Mouse (Mus musculus): Measurements from ENCODE around the gene Dpp8. TPM values are rescaled to one million over a fixed set of nuclear protein-coding genes. Genes with fewer than 3 reads are reported as not detected.

Dpp8 gene
- total RNA-seq, 2 experiments from 2014 or later, result 150 to 161 TPM

GRCm38 (mm10) chr9:65123552-65124168 is 91.4 kb downstream of the Dpp8 start:
- peak in 1 of 2 experiments; percentile 39 for DNase-seq (ENCODE audit: extremely low spot score in 1 of 2, low spot score in 1 of 2)

DNA sequence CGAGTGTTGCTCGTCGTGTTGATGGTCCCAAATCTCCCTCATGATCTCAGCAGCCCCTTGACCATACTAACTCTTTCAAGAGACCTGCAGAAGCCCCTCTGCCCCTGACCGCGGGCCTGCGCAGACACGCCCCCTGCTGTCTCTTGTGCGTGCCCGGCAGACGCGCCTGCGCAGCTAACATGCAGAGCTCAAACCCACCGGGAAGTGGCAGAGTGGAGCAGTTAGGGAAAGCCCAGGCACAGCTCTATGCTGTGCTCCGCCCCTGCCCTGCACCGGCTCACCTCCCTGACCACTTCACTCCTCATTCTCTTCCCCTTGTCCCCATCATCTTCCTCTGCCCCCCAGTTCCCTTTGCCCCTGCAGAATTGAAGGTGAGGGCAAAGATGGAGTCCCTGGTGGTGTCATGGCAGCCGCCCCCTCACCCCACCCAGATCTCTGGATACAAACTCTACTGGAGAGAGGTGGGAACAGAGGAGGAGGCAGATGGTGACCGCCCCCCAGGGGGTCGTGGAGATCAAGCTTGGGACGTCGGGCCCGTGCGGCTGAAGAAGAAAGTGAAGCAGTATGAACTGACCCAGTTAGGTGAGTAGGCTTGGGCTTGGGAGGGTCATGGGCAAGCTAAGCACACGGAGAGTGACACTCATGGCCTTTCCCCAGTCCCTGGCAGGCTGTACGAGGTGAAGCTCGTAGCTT is 96.1 kb downstream of the Dpp8 start:
- DNase-seq (ENCODE audit: extremely low spot score in 1 of 2, low spot score in 1 of 2), result no peak

- no peak for DNase-seq (ENCODE audit: extremely low spot score in 1 of 2, low spot score in 1 of 2)
Measured at GRCm38 (mm10) chr9:65131717-65132116, 99.5 kb downstream of the Dpp8 start.

Other genes with a start within 250 kb of the Dpp8 start
- gene Dennd4a, start 221.1 kb upstream of the Dpp8 start, total RNA-seq (2021), result 10 to 100 TPM; 37.2 to 43.1 TPM
- under 1 TPM; 0.12 to 0.16 TPM for gene Slc24a1, start 80.8 kb upstream of the Dpp8 start, total RNA-seq (2021)
- 10 to 100 TPM; 21.6 to 23.2 TPM for gene Ints14, start 71.5 kb upstream of the Dpp8 start, total RNA-seq (2021)
- 100 to 1,000 TPM; 162 to 176 TPM for gene Hacd3, start 10.7 kb upstream of the Dpp8 start, total RNA-seq (2021)
- 10 to 100 TPM; 30.5 to 33.1 TPM for gene Igdcc4, start 69.1 kb downstream of the Dpp8 start, total RNA-seq (2021)
- 1 to 10 TPM; 3.8 to 4.7 TPM for gene Igdcc3, start 108.8 kb downstream of the Dpp8 start, total RNA-seq (2021)
- gene Parp16, start 162.9 kb downstream of the Dpp8 start, total RNA-seq (2021), result 1 to 10 TPM; 3.7 to 4.6 TPM
- not detected for gene Cilp, start 232.8 kb downstream of the Dpp8 start, total RNA-seq (2021)

All from layer of hippocampus, postnatal 25 days (tissue).